Mouse (Mus musculus) right cerebral cortex, postnatal 10 days (tissue): ENCODE results near the gene Trim7.
"Not testable (repeated sequence)": the region's sequence is repeated elsewhere in the genome, so short reads cannot be mapped to it uniquely, and the experiment has no call there.

Experiments
- DNase-seq, 2 experiments: peaks; one replicate each; pipeline ENCODE4 v3.0.0; 2021; ENCODE audit warnings: low spot score in 2 of 2

The Trim7 gene

GRCm38 (mm10) chr11:48825979-48826751 lies at the start of gene Trim7, which contains the start of gene Gm12184:
Gene Trim7 (plus strand): TSS chr11:48826140.
Gene Gm12184 (minus strand): TSS chr11:48826655.
- not testable (repeated sequence) for DNase-seq

GRCm38 (mm10) chr11:48776664-48777063 lies 49.3 kb upstream of the Trim7 start:
- no peak for DNase-seq

GRCm38 (mm10) chr11:48777303-48777702 lies 48.6 kb upstream of the Trim7 start:
- no peak for DNase-seq

GRCm38 (mm10) chr11:48779450-48779849 lies 46.5 kb upstream of the Trim7 start:
- no peak for DNase-seq

- no peak for DNase-seq
These were observed 43.7 kb upstream of the Trim7 start for GRCm38 (mm10) chr11:48782243-48782642.

- DNase-seq, result peak; percentile 47 to 57
These were observed 38.3 kb upstream of the Trim7 start for GRCm38 (mm10) chr11:48787455-48788211.

GRCm38 (mm10) chr11:48788311-48789089 lies 37.4 kb upstream of the Trim7 start:
- peak; percentile 79 to 82 for DNase-seq

GRCm38 (mm10) chr11:48789215-48789614 lies 36.7 kb upstream of the Trim7 start:
- DNase-seq, result no peak

- peak; percentile 88 to 92 for DNase-seq
These were observed 35.7 kb upstream of the Trim7 start for GRCm38 (mm10) chr11:48789973-48790823.

- DNase-seq, result no peak
These were observed 35.0 kb upstream of the Trim7 start for GRCm38 (mm10) chr11:48790946-48791345.

GRCm38 (mm10) chr11:48791894-48792293 lies 34.0 kb upstream of the Trim7 start:
- DNase-seq, result not testable (repeated sequence)

GRCm38 (mm10) chr11:48793184-48793583 lies 32.8 kb upstream of the Trim7 start:
- DNase-seq, result no peak

GRCm38 (mm10) chr11:48795221-48795620 lies 30.7 kb upstream of the Trim7 start:
- no peak for DNase-seq

- DNase-seq, result no peak
These were observed 29.6 kb upstream of the Trim7 start for GRCm38 (mm10) chr11:48796290-48796689.

GRCm38 (mm10) chr11:48797287-48797686 lies 28.7 kb upstream of the Trim7 start:
- DNase-seq, result no peak

- no peak for DNase-seq
These were observed 27.6 kb upstream of the Trim7 start for GRCm38 (mm10) chr11:48798308-48798707.

GRCm38 (mm10) chr11:48798984-48799920 lies 26.7 kb upstream of the Trim7 start:
- DNase-seq, result no peak

GRCm38 (mm10) chr11:48799921-48800701 lies 25.8 kb upstream of the Trim7 start, which contains the start of gene Rack1:
Gene Rack1 (plus strand): TSS chr11:48800332.
- DNase-seq, result peak; percentile 92 to 93
